Mouse (Mus musculus) brain, embryonic 14.5 days (tissue): Measurements from ENCODE around the gene Aff3. TPM values are rescaled to one million over a fixed set of nuclear protein-coding genes. Genes with fewer than 3 reads are reported as not detected.

Source experiments
- DNase-seq: peaks from one replicate; pipeline ENCODE4 v3.0.0-alpha.2; 2011; ENCODE audit warnings: low read depth
- CTCF ChIP-seq: fragments of 200-500 bp; IDR thresholded peaks from 2 replicates; pipeline ENCODE4 v1.5.1; 2012; ENCODE audit warnings: inconsistent platforms, mild to moderate bottlenecking, moderate library complexity, borderline replicate concordance; ENCODE audit not compliant: insufficient read depth, insufficient read length; ENCODE audit errors: extremely low read depth
- POLR2A ChIP-seq: fragments of 200-500 bp; IDR thresholded peaks from 2 replicates; pipeline ENCODE4 v1.6.1; 2012; ENCODE audit warnings: mild to moderate bottlenecking, inconsistent platforms, borderline replicate concordance; ENCODE audit not compliant: poor library complexity, insufficient read depth, insufficient read length, severe bottlenecking; ENCODE audit errors: extremely low read depth
- polyA plus RNA-seq: library from polyadenylated mRNA; depleted of rRNA; stranded (reverse); fragments of >200 nt; gene quantifications from 2 replicates; pipeline ENCODE4 v1.2.3, GENCODE M21; 2012

Aff3 gene
- polyA plus RNA-seq, 1 experiment, result 52.5 TPM

GRCm38 (mm10) chr1:38202475-38203183 lies 462.1 kb downstream of the Aff3 start:
- TF ChIP-seq POLR2A, result no peak
- TF ChIP-seq CTCF, result peak; percentile 59; the same call in 1 of the 2 replicates
- peak; percentile 42 for DNase-seq

- no peak for DNase-seq
- TF ChIP-seq CTCF (no peak), POLR2A (no peak)
These were observed 463.0 kb downstream of the Aff3 start for GRCm38 (mm10) chr1:38201796-38202195.

GRCm38 (mm10) chr1:38199669-38200635 lies 464.8 kb downstream of the Aff3 start:
- DNase-seq, result peak; percentile 92
- TF ChIP-seq POLR2A, result no peak
- no peak for TF ChIP-seq CTCF

DNA sequence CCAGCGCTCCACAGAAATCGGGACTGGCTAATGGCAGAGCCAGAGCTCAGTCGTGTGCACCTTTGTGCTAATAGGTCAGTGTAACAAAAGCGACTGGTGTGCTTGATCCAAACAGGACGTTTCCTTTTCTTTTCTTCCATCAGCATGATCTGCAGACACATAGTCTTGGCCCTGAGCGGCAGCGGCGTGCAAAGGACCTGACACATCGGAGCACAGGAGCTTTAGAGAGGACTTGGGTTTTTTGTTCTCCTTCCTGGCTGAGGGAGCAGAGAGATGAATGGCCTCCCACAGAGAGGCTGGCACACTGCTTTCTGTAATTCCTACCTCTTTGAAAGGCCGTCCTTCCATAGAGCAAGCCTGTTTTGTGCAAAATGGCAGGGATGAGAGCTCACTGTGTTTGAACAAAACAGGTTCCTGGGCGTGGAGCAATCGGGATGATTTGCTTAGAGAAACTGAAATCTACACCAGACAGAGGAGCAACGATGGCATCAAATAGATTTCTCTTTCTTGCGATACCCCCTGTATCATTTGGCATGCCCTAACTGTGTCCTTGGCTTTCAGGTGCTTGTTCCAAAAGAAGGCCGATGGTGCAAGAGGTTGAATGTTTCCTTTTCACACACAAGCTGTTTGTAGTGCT lies 466.2 kb downstream of the Aff3 start:
- DNase-seq, result peak; percentile 95

DNA sequence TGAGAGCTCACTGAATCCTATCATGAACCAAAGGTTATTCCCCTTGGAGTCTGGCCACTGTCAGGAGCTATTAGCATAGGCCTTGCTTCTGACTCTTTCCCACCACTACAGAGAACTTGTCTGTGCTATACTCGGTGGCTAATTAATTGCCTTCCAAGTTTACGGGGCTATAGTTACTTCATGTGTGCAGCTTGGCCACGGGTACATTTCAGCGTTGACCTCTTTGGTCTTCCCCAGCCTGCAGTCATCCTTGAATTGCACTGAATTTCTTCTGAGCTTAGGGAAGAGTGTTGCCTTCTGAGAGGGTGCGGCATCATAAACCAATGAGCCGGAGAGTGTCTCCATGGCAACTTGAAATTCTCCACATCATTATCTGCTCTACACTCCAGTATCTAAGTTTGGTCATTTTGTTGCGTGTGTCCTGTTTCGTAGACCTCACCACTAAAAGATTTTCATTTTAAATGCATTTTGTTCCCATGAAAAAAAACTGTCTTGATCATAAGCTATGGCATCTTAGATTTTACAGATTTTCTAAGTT lies 467.5 kb downstream of the Aff3 start:
- DNase-seq, result peak; percentile 64
- TF ChIP-seq POLR2A, result no peak
- no peak for TF ChIP-seq CTCF

More for the DNA sequence above, 466.2 kb downstream of the Aff3 start:
- no peak for TF ChIP-seq POLR2A
- TF ChIP-seq CTCF, result no peak

DNA sequence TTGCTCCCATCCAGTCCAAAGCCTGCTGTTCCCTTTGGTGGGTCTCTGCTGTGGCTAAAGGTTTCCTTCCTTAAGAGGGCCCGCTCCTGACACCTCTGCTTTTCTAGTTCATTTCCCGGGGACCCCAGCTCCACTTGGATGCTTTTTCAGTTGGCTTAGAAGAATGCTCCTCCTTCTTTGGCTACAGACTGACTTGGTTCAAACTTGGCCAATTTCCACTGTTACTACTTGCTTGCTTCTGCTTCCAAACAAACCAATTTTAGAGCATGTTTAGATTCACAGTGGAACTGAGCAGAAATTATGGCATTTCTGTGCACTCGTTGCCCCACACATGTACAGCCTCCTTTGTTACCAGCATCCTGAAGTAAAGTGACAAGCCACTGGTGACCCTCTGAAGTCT lies 469.0 kb downstream of the Aff3 start:
- TF ChIP-seq POLR2A (no peak), CTCF (no peak)
- peak; percentile 38 for DNase-seq

- DNase-seq, result no peak
- TF ChIP-seq POLR2A (no peak), CTCF (no peak)
These were observed 478.6 kb downstream of the Aff3 start for GRCm38 (mm10) chr1:38186227-38186545.

GRCm38 (mm10) chr1:38185517-38186226 lies 479.1 kb downstream of the Aff3 start:
- peak; percentile 93 for DNase-seq
- no peak for TF ChIP-seq POLR2A
- TF ChIP-seq CTCF, result peak; percentile 99

DNA sequence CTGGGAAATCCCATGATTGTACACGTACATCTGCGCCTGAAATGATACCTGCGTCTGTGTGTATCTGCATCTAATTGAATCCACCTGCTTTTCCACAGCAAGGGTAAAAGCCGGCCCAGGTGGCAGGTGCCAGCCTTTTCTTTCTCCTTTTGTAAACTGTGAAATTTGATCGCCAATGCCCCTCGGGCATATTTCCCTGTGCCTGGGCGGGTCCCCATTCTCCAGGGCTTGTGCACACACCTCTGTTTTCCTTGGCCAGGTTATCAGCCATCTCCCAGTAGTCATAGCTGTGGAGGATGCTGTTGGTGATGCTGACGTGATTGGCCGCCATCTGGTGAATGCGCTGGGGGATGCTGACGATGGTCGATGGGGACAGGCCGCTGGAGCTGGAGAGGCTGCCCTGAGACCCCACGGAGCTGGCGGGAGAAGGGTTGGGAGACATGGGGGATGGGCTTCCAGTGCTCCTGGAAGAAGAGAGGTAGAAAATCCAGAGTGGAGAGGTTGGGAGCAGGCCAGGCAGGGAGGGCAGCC lies 483.7 kb downstream of the Aff3 start:
- DNase-seq, result no peak
- TF ChIP-seq CTCF, result no peak
- TF ChIP-seq POLR2A, result no peak

DNA sequence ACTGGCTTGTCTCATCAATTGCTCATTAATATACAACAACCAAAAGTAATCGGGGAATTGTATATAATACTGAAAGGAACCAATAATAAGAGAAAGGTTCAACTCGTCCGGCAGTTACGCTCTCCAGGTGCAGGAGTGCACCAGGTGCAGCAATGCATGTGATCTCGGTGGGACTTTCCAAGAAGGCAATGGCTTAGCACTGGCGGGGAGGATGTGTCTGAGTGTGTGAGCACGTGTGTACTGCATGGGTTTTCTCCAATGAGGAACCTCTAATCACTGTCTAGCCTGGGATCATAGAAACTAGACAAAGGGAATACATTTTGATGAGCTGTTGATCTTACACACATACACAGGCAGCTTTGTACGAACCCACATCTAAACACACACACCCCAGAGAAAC lies 485.8 kb downstream of the Aff3 start:
- TF ChIP-seq CTCF (no peak), POLR2A (no peak)
- DNase-seq, result no peak

DNA sequence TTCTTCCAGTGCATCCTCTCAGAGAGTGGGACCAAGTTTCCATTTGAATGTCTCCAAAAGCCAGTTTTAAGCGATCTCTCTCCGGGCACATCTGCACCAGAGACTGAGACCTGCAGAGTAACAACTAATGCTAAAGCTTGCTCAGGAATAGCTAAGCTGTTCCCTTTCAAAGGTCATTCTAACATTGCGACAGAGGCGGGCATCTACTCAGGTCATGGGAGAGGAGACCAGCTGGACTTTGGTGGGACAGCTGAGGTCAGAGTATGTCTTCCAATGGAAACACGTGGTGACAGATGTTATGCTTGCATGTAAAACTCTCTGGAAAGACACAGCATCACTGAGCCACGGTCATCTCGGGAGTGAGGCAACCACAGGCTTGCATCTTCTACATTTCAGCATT lies 488.7 kb downstream of the Aff3 start:
- no peak for TF ChIP-seq CTCF
- DNase-seq, result no peak

DNA sequence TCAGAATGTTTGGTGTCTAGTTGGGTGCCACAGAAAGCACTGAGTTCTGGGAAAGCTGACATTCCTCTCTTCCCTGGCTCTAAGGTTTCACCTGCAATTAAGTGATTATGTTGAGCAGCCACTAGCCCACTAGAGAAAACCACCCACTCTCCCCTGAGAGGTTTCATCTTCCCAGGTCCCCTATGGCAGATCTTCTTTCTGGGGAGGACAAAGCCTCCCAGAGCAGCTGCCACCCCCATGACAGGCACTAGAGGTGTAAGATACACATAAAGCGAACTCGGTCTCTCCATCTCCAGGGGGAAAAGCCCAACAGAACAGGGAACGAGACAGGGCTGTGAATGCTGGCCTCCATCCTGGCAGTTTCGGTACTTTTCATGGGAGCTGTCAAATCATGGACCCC lies 492.9 kb downstream of the Aff3 start:
- no peak for TF ChIP-seq POLR2A
- TF ChIP-seq CTCF, result no peak
- no peak for DNase-seq

GRCm38 (mm10) chr1:38165696-38166095 lies 499.1 kb downstream of the Aff3 start:
- DNase-seq, result peak; percentile 41
- TF ChIP-seq POLR2A (no peak), CTCF (no peak)

DNA sequence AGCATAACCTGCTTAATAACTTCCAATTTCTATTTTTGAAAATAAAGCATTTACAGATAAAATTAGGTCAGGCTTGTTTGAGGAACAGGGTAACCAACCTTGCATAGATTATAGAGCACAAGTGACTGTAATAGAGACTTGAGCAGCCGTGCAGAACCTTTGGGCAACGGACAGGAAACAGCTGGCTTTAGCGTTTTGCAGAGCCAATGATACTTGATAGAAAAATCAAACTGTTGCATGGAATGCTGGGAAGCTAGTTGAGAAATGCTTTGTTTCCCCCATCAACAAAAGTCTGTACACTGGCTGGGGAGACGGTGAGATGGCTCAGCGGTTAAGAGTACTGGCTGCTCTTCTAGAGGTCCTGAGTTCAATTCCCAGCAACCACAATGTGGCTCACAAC lies 514.7 kb downstream of the Aff3 start:
- DNase-seq, result no peak
- no peak for TF ChIP-seq POLR2A
- TF ChIP-seq CTCF, result no peak
